Mouse (Mus musculus) heart, postnatal 0 days (tissue): ENCODE measurements at regions not wholly inside any gene's neighbourhood (a gene's known extent, or its start where the extent isn't known, plus 50 kb on each side); places are given as distances from the start of the nearest gene placed in this dataset.

Experiments used
- CTCF ChIP-seq: IDR thresholded peaks from 2 replicates; pipeline ENCODE4 v1.5.1; 2016; ENCODE audit warnings: antibody characterized with exemption, control low read depth, low read depth
- EP300 ChIP-seq: IDR thresholded peaks from 2 replicates; pipeline ENCODE4 v1.6.1; 2016; ENCODE audit warnings: antibody characterized with exemption, low read depth

DNA sequence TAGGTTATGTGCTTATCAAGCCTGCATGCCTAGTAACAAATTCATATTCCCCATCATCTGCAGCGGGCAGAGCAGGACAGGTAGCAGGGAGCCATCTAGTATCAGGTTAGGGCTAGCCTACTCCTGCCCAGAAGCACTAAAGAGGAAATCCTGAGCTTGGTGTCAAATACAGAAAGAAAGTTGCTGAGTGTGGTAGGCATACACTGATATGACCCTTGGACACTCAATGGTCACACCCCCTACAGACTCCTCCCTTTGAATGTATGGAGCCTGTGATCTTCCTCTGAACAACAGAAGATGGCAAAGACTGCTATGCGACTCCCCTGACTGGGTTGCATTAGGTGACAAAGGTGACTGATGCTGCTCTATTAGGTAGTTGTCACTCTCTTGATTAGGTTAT is 102.3 kb upstream of the Rapgef5 start:
- no peak for TF ChIP-seq CTCF
- TF ChIP-seq EP300, result no peak
